Mouse (Mus musculus) kidney, adult 18-20 months (tissue): Measurements from ENCODE around the gene Glcci1.

Source experiments
- DNase-seq: peaks from one replicate; pipeline ENCODE4 v3.0.0; 2021

The Glcci1 gene

GRCm38 (mm10) chr6:8509551-8509950 is at the start of gene Glcci1:
Gene Glcci1, plus strand, starts transcription at chr6:8509600.
- DNase-seq = no peak

GRCm38 (mm10) chr6:8462447-8462846 is 47.0 kb upstream of the Glcci1 start:
- DNase-seq = no peak

- DNase-seq = no peak
Observed at GRCm38 (mm10) chr6:8465388-8465787, 44.0 kb upstream of the Glcci1 start.

- DNase-seq = no peak
Observed at GRCm38 (mm10) chr6:8465985-8466384, 43.4 kb upstream of the Glcci1 start.

GRCm38 (mm10) chr6:8467667-8468337 is 41.6 kb upstream of the Glcci1 start:
- DNase-seq = no peak

GRCm38 (mm10) chr6:8469918-8470317 is 39.5 kb upstream of the Glcci1 start:
- DNase-seq = no peak

- DNase-seq = no peak
Observed at GRCm38 (mm10) chr6:8472125-8472524, 37.3 kb upstream of the Glcci1 start.

GRCm38 (mm10) chr6:8472915-8473314 is 36.5 kb upstream of the Glcci1 start:
- DNase-seq = no peak

GRCm38 (mm10) chr6:8473498-8473897 is 35.9 kb upstream of the Glcci1 start:
- DNase-seq = no peak

- no peak for DNase-seq
Observed at GRCm38 (mm10) chr6:8474316-8474715, 35.1 kb upstream of the Glcci1 start.

- DNase-seq = no peak
Observed at GRCm38 (mm10) chr6:8474820-8475219, 34.6 kb upstream of the Glcci1 start.

GRCm38 (mm10) chr6:8479176-8479575 is 30.2 kb upstream of the Glcci1 start:
- no peak for DNase-seq

GRCm38 (mm10) chr6:8484437-8485275 is 24.7 kb upstream of the Glcci1 start:
- no peak for DNase-seq

- DNase-seq = no peak
Observed at GRCm38 (mm10) chr6:8485414-8486175, 23.8 kb upstream of the Glcci1 start.

GRCm38 (mm10) chr6:8486391-8487043 is 22.9 kb upstream of the Glcci1 start:
- DNase-seq = no peak

- DNase-seq = no peak
Observed at GRCm38 (mm10) chr6:8487044-8487853, 22.2 kb upstream of the Glcci1 start.

GRCm38 (mm10) chr6:8488249-8488648 is 21.2 kb upstream of the Glcci1 start:
- no peak for DNase-seq

- no peak for DNase-seq
Observed at GRCm38 (mm10) chr6:8489266-8489665, 20.1 kb upstream of the Glcci1 start.

- DNase-seq = no peak
Observed at GRCm38 (mm10) chr6:8489938-8490585, 19.3 kb upstream of the Glcci1 start.

- no peak for DNase-seq
Observed at GRCm38 (mm10) chr6:8492248-8492647, 17.2 kb upstream of the Glcci1 start.

- DNase-seq = no peak
Observed at GRCm38 (mm10) chr6:8495109-8495826, 14.1 kb upstream of the Glcci1 start.
